Mouse (Mus musculus): ENCODE measurements around the gene Tirap.
A peak's percentile ranks its signal among the peaks of the same experiment; 100 is the strongest.
"Not testable (repeated sequence)": the region's sequence is repeated elsewhere in the genome, so short reads cannot be mapped to it uniquely, and the experiment has no call there.

Tirap gene

DNA sequence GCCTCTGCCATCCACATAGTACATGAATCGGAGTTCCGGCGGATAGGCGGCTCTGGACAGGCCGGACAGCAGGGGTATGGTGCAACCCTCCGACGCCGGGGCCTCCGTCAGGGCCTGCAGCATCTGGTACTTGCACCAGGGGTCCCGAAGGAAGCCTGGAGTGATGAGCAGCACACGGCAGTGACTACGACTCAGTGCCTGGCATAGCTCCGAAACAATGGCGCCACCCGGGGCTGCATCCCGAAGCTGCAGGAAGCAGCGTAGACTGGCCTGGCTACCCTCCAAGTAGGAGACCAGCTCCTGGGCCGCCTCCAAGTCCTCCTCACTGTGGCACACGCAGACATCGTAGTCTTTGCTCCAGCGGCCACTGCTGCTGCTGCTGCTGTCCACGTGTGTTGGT lies 11.4 kb downstream of the Tirap start:
- DNase-seq = no peak

DNA sequence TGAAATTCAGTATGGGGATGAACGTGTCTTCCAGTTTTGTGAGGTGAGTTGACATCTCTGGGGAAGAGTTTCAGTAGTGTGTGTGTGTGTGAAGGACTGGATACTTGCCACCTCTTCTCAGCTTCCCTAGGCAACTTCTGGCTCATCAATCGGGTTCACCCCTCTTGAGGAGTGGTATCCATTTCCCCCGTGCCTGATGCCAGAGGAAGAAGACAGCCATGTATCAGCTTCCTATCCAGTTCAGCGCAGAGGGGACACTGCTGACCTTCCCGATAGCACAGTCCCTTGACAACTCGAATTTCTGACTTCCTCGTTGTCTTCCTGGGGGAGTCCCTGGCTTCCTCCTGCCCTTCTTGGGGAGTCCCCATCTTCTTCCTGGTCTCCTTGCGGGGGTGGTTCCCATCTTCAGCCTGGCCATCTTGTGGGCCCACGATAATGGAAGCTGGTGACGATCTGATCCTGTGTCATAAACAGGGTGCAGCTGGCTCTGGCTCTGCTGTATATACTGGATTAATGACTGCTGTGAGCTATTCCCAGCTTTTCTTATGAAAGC lies 12.7 kb downstream of the Tirap start:
- DNase-seq = no peak

DNA sequence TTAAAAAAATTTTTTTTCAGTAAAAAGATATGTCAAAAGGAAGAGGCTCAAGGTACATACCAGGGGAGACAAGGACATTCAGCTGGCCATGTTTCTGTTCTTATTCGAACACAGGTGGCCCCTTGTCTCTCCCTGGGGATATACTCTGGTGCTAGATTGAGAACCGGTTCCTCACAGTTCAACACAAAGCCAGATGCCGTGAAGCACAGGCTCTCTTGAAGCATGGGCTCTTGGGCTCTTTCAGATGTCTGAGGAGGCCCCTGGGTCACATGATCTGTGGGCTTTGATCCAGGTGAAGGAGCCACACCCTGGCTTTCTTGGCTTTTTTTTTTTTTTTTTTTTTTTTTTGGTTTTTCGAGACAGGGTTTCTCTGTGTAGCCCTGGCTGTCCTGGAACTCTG lies 13.7 kb downstream of the Tirap start:
- no peak for DNase-seq

DNA sequence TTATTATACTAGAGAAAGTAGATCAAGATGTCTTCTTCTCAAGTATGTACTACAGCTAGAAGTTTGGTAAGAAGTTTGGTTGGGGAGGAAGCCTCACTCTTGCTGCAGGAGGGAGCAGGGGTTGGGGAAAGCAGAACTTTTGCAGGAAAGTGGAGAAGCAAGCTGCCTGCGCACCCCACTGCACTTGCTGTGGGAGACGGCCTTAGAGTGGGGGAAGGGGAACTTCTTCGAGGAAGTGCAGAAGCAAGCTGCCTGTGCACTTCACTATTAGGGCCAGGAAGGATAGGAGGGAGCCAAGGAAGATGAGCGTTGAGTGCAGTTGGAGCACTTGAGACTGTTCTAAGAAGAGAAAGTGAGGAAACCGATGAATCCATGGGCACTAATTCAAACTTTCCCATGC lies 16.7 kb downstream of the Tirap start:
- DNase-seq = no peak

DNA sequence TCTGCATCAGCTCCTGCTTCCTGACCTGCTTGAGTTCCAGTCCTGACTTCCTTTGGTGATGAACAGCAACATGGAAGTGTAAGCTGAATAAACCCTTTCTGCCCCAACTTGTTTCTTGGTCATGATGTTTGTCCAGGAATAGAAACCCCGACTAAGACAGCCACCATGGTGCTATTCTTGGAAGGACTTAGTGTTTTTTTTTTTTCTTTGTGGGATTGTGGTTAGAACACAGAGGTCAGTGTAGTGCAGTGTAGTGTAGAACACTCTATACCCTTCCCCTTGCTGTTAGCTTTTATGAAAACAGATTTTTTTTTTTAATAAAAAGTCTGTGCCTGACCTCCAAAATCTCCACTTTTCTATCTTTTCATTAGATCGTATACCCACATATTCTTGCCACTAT lies 17.3 kb downstream of the Tirap start:
- no peak for DNase-seq

DNA sequence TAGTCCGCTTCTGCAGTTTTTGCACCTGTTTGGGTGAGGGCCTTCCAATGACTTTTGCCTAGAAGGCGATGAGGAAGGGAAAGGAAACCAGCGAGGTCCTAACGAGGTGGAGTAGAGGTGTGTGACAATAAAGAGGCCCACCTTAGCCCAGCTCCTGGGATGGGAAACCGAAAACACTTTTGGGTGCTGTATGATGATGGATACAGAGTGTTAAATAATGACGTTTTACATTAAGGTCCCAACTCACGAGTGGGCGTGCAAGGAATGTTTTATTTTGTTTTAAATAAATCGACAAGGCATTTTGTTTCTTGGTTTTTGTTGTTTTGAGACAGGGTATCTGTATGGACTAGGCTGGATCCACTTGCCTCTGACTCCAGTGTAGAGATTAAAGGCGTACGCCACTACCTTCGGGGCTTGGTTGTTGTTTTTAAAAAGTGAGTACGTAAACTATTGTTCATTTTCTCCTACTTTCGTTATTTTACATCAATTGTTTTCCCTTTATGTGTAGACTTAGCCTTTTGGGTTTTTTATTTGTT lies 23.9 kb downstream of the Tirap start:
- DNase-seq = no peak

DNA sequence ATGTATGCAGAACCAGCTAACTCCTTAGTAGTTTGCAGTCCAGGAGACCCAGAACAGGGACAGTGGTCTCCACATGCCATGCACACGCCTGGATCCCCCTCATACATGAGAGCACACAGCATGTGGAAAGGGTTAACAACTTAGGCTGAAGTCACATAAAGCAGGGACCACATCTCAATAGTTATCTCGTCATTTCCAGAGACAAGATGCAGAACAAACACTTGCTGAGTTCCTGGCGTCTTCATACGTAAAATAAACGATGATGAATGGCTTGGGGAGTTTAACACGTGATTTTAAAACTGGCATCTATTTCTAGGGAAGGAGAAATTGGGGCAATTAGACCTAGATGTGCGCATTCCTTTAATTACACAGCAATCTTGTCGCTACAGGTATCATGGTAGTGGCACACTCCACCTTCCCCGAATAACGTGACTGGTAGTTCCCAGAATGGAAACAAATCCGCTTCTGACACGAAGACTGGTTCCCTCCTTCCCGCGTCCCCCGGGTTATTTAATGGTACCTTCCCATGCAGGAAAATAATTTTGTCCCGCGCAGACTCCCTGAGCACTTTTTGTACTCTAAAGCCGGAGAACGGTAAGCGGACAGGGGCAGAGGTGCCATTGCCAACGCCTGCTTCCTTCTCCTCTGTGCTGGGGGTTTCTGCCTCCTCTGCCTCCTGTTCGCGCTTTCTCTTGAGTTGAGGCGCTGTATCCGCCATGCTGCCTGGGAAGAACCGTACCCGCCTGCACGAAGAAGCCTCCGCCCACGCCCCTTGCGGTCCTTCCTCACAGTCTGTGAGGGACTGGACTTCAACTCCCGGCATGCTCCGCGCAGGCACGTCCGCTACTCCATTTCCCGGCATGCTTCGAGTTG lies 24.6 kb downstream of the Tirap start, which contains the start of gene Dcps:
Gene Dcps (minus strand): TSS at position 811 of the 873 bp plus-strand sequence.
- peak; percentile 94 to 97 for DNase-seq

DNA sequence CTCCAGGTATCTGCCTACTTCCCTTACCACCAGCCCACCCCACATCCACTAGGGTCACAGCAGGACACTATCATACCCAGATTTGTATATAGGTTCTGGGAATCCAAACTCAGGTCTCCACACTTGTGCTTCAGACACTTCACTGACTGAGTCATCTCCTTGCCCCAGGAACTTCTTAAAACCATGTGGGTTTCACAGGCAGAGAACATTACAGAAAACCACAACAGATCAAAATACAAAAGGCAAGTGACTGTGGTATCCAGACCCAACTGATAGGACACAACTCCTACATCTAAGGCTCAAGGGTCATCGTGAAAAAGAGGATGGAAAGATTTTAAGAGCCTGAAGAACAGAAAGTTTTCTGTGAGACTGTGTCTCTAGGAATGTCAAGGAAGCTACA lies 26.8 kb downstream of the Tirap start:
- no peak for DNase-seq

DNA sequence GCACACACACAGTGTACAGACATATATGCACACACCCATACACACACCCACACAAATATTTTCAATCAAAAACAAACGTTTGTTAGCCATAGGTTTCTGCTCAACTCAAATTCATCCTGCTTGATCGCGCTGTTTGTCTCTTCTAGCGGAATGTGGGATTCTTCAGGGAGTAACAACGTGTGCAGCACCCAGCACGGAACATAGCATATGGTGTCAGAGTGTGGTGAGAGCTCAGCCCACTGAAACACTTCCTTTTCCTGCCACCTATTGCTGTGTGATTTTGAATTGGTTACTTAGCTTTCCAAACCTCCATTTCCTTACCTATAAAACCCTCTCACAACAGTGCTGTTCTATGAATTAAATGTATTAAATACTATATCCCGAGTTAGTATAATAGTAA lies 30.0 kb downstream of the Tirap start:
- DNase-seq = no peak

DNA sequence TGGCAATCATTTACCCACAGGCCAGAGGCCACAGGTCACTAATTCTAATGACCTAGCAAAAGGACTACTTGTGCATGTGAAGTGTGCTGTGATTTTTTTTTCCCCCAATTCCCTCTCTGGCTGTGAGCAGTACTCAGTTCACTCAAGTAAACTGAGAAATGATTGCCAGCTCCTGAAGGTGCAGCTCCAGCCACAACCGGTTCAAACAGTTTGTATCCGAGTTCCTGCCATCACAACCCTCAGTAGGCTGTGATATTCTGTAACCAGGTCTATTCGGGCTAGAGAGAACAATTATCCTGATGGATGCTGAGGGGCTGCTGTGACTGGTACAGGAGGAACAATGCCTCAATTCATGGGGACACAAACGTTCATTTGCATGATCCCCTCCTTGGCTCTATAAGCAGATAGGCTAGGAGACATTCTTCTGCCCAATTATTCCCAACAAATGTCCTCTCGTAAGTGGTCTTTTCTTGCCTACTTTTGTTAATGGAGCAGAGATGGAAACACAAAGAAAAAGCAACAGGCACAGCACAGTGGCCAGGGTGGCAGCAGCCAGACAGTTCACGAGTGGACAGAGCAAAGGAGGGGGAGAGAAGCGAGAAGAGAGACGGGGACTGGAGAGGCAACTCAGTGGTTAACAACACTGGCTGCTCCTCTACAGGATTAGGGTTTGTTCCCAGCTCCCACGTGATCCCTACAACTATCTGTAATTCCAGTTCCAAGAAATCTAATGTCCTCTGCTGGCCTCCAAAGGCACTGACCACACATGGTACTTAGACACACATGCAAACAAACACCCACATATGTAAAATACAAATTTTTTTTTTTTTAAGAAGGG lies 33.1 kb downstream of the Tirap start:
- no peak for DNase-seq

DNA sequence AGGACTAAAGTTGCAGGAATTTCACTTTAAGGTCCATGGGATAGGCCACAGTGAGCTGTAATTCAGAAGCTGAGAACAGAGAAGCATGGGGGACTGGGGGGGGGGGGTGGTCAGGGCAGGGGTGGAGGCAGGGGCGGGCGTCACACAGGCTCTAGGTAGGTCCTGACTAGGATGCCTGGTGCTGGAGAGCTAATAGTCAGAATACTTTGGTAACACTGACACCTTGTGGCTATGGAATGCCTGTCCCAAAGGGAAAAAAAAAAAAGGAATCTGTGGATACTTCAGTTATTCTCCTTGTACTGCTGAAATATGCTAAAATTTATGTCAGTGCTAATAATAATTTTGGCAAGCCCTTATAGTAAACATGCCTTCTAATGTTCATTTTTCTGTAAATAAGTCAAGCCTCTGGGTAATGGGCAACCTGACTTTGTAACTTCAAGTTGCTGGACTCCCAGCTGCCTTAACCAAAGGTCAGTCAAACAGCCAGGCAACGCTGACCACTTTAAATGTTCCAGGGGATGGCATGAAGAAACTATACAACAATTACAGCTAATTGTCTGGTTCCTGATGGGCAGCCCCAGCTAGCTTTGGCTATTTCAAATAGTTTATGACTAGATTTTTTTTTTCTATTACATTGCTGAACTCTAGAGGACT lies 33.8 kb downstream of the Tirap start:
- DNase-seq = no peak

DNA sequence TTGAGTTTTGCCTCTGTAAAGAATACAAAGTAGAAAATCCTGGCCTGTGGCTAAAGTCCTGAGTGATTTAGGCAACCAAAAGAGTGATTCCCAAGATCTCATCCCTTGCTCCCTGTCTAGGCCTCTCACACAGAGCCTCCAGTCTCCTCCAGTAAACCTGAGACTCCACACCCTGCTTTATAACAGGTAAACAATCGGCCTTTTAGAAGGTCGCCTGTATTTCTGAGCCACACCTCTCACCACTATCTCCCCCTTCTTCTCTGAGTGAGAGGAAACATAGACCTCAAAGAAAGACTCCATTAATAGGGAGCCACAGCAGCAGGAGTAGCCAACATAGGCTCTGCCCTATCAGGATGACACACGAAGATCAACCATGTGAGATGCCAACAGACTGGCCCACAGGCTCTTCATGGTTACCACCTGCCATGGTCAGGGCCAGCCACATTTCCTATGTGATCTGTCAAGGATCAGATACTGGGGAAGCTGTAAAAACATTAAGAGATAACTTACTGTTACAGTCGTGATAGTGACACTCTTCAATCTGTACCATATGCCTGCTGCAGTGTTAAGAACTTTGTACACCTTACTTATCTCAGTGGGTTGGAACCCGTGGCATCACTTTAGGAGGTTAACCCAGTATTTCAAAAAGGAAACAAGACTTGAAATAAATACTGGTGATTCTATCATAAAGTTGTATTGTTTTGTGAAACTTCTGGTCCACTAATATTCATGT lies 35.8 kb downstream of the Tirap start:
- no peak for DNase-seq

DNA sequence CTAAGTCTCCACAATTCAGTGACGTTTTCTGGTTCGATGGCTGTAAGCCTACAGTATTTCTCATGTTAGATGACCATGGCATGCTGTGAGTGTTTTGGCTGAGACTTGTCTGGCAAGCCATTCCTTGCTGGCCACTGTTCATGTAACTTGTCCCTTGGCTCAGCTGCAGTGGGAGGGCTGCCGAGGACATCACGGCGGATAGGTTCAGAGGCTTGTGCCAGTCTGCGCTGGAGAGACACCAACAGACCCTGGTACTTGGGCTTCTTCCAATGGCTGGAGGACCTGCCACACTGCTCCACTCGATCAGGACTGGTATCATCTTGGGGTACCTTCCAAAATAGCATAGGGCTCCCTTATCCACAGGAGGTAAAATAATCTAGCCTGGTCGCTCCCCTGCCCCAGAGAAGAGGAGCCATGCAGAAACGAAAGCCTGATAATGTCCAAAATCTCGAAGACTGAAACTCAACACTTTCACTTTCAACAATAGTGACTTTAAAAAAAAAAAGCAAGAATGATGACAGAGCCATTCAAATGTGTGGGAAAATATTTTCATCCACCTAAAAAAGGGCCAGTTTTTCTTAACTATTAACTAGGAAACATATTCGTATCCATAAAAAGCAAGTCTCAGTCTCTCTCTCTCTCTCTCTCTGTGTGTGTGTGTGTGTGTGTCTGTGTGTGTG lies 36.9 kb downstream of the Tirap start:
- no peak for DNase-seq

DNA sequence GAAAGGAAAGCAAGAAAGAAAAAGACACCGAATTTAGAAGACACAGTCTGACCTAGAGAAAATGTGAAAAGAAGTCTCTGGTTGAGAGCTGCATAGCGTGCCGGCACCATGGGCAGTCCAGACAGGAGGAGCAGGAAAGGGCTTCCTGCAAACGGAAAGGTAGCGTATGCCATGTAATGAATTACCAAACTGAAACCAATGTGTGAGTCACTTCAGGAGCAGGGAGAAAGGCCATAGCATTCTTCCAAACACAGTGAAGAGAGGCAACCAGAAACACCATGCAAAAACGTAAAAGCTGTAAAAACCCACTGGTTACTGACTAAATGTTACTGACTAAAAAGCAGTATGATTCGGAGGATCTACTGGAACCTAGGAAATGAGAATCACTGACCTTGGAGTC lies 38.4 kb downstream of the Tirap start:
- DNase-seq = no peak

DNA sequence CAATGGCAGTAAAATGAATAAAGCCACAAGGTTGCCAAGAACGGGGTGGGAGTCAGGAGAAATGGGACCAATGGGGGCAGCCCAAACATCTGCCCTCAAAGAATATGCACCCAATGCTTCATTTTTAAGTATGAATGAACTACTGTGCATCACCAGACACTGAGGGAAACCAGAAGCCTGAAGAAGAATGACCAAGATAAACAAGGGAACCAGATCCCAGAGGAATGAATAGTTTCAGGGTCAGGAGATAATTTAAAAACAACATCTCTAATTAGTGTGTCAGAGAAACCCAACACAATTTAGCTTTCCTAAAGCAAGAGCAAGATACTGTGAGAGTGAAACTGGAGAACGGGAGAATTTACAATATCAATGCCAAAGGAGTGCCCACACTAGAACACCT lies 39.4 kb downstream of the Tirap start:
- no peak for DNase-seq

DNA sequence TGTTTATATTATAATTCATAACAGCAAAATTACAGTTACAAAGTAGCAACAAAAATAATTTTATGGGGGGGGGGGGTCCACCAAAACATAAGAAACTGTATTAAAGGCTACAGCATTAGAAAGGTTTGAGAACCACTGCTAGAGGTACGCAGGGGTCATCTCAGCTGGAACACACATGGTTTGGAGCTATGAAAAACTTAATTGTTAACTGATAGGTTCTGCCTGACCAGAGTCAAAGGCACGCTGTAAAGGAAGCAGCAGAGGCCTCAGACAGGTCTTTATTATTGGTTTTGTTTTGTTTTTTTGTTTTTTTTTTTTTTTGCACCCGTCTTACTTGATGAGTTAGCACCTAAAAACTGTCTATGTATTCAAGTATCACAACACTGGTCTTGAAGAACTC lies 41.6 kb downstream of the Tirap start:
- no peak for DNase-seq

DNA sequence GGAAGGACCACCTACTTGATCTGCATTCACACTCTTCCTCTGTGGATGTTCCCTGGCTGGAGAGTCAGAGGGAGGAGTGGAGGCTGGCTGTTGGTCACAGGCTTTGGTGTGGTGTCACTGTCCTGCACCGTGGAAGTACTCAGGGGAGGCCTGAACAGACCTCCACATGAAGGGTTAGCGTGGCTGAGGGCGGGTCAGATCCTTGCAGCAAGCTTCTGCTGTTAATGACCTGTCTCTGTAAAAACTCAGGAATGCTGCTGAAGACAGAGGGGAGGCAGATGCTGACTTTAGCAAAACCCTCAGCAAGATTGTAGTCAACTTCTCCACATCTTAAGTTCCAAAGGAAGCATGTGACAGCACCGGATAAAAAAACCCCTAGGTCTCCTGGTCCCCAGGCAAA lies 43.2 kb downstream of the Tirap start:
- no peak for DNase-seq

DNA sequence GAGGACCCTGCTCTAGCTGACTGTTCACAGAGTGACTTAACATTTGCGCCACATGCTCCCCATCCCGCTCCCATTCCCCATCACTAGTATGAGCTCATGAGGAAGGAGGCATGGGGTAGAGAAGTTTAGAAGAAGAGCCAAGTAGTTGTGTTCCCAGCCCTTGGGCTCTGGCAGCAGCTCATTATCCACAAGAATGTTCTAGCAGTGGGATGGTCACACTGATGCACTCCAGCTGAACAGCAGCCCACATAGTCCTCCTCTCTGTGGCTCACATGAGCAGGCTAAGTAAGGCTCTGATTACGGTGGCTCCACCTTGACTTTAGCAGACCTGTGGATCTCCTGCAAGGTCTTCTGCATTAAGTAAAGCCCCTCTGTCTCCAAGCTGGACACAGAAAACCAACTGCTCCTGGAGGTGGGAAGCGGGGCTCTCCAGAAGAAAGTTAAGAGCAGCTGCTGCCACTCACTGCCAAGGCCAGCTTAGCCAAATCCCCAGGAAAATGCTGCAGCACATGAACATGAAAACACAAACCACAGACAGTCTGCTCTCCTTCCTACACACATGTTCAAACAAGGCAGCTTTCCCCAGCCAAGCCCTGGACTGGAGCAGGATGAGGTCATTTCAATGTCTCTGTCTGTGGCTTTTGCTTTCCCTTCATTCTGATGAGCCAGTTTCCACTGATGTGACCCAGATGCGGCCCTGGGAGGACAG lies 43.9 kb downstream of the Tirap start:
- no peak for DNase-seq

DNA sequence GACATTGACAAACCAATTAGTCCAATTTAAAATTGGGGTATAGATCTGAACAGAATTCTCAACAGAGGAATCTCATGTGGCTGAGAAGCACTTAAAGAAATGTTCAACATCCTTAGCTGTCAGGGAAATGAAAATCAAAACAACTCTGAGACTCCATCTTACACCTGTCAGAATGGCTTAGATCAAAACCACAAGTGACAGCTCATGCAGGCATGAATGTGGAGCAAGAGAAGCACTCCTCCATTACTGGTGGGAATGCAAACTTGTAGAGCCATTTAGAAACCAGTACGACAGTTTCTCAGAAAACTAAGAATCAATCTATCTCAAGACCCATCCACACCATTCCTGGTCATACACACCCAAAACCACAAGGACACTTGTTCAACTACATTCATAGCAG lies 47.2 kb downstream of the Tirap start:
- no peak for DNase-seq

DNA sequence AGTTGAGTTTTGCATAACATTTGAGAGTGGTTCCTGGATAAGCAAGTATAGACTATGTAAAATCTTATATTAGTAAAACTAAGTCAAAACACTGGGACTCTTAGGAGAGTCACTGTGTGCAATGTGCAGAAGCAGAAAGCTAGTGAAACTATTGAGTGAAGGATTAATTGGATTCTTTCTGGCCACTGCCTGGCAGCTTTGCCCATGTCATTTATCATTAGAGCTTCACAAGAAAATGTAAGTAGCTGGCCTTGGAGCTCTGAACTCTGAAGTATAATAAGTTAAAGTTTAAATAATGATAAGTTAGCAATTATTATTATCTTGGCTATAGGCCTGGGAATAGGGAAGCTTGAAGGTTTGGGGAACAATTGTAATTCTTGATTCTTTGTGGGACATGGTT lies 51.3 kb downstream of the Tirap start:
- not testable (repeated sequence) for DNase-seq

DNA sequence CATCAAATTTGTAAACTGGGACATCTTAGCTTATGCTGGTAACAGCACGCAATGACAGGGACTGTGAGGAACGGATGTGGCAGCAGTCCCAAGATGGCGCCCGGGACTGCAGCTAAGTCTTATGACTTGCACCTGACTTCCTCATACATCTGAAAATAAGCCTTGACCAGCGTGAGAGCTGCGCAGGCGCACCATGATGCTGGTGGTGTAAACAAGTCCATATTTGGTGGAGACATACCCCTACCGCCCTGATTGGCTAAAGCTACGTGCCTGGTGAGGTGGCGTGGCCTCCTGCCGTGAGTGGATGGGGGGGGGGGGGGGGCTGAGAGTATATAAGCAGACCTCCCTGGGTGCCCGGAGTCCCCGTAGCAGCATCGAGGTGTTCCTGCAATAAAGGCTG lies 52.8 kb downstream of the Tirap start:
- DNase-seq = not testable (repeated sequence)

Measured in thymus, postnatal 36 days (tissue).